Mouse (Mus musculus): ENCODE results near the gene Farsb. TPM values are rescaled to one million over a fixed set of nuclear protein-coding genes. Genes with fewer than 3 reads are reported as not detected.

Farsb gene
- polyA plus RNA-seq, 1 experiment from 2014 or later = 122 TPM

DNA sequence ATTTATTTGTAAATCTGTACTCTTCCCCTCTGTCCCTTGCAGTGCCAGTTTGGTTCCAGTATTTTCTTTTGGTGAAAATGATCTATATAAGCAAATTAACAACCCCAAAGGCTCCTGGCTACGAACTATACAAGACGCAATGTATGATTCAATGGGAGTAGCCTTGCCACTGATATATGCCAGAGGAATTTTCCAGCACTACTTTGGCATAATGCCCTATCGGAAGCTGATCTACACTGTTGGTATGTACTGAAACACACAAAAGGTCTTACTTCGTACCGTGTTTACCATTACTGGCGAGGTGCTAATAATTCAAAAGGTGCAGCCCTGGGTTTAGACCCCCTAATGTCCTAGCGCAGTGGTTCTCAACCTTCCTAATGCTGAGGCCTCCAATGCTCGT, 40.3 kb upstream of the Farsb start:
- Histone ChIP-seq H3K9ac (ENCODE audit: low read depth, low read length) (no peak overlapping the region), H3K4me1 (ENCODE audit: control insufficient read depth, insufficient read depth, low read length) (0 out of 2 replicates have a peak, but pooled peaks cover 3% of the 10 kb centered on the region), H3K9me3 (ENCODE audit: control insufficient read depth, low read length) (no peaks in the 10 kb centered on the region), H3K4me2 (ENCODE audit: low read depth, low read length) (no peak overlapping the region), H3K27me3 (replicated peaks; ENCODE audit: control insufficient read depth, insufficient read depth, low read length) (no peaks in the 10 kb centered on the region), H3K4me3 (ENCODE audit: low read depth, low read length) (no peak overlapping the region), H3K36me3 (ENCODE audit: control insufficient read depth, insufficient read depth, low read length) (no peaks in the 10 kb centered on the region), H3K27ac (replicated peaks; ENCODE audit: low read depth, low read length) (no peak overlapping the region)
- DNase-seq (ENCODE audit: low spot score) (no peak), ATAC-seq (ENCODE audit: low read depth) (no peak)
- 86% methylated on average over 8 of the region's 8 CpGs for WGBS

DNA sequence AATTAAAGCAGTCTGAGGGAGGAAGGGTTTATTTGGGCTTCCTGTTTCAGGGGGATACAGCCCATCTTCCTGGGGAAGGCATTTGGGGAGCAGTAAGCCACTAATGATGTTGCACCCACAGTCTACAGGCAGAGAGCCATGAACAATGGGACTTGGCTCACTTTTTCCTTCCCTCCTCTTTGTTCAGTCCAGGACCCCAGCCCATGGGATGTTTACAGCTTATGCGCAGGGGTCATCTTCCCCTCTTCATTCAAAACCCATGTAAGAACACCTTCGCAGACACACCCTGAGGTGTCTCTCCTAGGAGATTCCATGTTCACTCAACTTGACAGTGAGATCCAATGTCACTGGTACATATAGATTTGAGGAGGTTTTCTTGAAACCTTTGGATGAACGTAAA, 39.7 kb upstream of the Farsb start:
- ATAC-seq (ENCODE audit: low read depth) (no peak), DNase-seq (ENCODE audit: low spot score) (no peak)
- no peaks in the 10 kb centered on the region for H3K9me3 ChIP-seq (ENCODE audit: control insufficient read depth, low read length)
- 92% methylated on average over 3 of the region's 3 CpGs for WGBS
- no peak overlapping the region for H3K9ac ChIP-seq (ENCODE audit: low read depth, low read length)
- no peaks in the 10 kb centered on the region for H3K36me3 ChIP-seq (ENCODE audit: control insufficient read depth, insufficient read depth, low read length)
- H3K4me3 ChIP-seq (ENCODE audit: low read depth, low read length) = no peak overlapping the region
- H3K4me2 ChIP-seq (ENCODE audit: low read depth, low read length) = no peak overlapping the region
- H3K27ac ChIP-seq (replicated peaks; ENCODE audit: low read depth, low read length) = no peak overlapping the region
- H3K27me3 ChIP-seq (replicated peaks; ENCODE audit: control insufficient read depth, insufficient read depth, low read length) = no peaks in the 10 kb centered on the region
- 0 out of 2 replicates have a peak, but pooled peaks cover 3% of the 10 kb centered on the region for H3K4me1 ChIP-seq (ENCODE audit: control insufficient read depth, insufficient read depth, low read length)

GRCm38 (mm10) chr1:78525189-78525886, 36.6 kb upstream of the Farsb start:
- no peak overlapping the region for H3K4me3 ChIP-seq (ENCODE audit: low read depth, low read length)
- WGBS = 45% methylated on average over 23 of the region's 23 CpGs
- DNase-seq (ENCODE audit: low spot score) = peak; percentile 64
- no peak overlapping the region for H3K27ac ChIP-seq (replicated peaks; ENCODE audit: low read depth, low read length)
- no peak overlapping the region for H3K4me2 ChIP-seq (ENCODE audit: low read depth, low read length)
- 0 out of 2 replicates have a peak, but pooled peaks cover 3% of the 10 kb centered on the region for H3K4me1 ChIP-seq (ENCODE audit: control insufficient read depth, insufficient read depth, low read length)
- H3K9ac ChIP-seq (ENCODE audit: low read depth, low read length) = no peak overlapping the region
- H3K36me3 ChIP-seq (ENCODE audit: control insufficient read depth, insufficient read depth, low read length) = no peaks in the 10 kb centered on the region
- no peaks in the 10 kb centered on the region for H3K9me3 ChIP-seq (ENCODE audit: control insufficient read depth, low read length)
- no peaks in the 10 kb centered on the region for H3K27me3 ChIP-seq (replicated peaks; ENCODE audit: control insufficient read depth, insufficient read depth, low read length)
- ATAC-seq (ENCODE audit: low read depth) = no peak

DNA sequence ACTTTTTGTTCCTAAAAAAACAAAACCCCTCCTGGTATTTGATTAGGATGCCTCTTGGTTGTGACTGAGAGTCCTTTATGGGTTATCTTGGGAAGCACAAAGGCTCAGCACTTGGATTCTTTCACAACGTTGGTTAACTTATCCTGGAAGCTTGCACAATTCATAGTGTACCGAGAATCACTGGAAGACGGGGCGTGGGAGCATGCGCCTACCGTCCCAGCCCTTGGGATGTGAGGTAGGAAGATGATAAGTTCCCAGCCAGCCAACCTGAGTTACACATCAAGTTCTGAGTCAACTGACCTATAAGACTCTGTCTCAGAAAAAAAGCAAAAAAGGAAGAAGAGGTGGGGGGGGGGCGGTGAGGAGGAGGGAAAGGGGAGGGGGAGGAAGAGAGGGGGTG, 30.2 kb upstream of the Farsb start:
- H3K27ac ChIP-seq (replicated peaks; ENCODE audit: low read depth, low read length) = no peak overlapping the region
- H3K27me3 ChIP-seq (replicated peaks; ENCODE audit: control insufficient read depth, insufficient read depth, low read length) = no peaks in the 10 kb centered on the region
- H3K9me3 ChIP-seq (ENCODE audit: control insufficient read depth, low read length) = no peaks in the 10 kb centered on the region
- no peaks in the 10 kb centered on the region for H3K36me3 ChIP-seq (ENCODE audit: control insufficient read depth, insufficient read depth, low read length)
- 80% methylated on average over 7 of the region's 7 CpGs for WGBS
- no peak overlapping the region for H3K4me3 ChIP-seq (ENCODE audit: low read depth, low read length)
- no peak overlapping the region for H3K4me2 ChIP-seq (ENCODE audit: low read depth, low read length)
- no peak for ATAC-seq (ENCODE audit: low read depth)
- no peaks in the 10 kb centered on the region for H3K4me1 ChIP-seq (ENCODE audit: control insufficient read depth, insufficient read depth, low read length)
- H3K9ac ChIP-seq (ENCODE audit: low read depth, low read length) = no peak overlapping the region
- no peak for DNase-seq (ENCODE audit: low spot score)

GRCm38 (mm10) chr1:78512756-78513155, 24.1 kb upstream of the Farsb start:
- Histone ChIP-seq H3K36me3 (ENCODE audit: control insufficient read depth, insufficient read depth, low read length) (no peaks in the 10 kb centered on the region), H3K27ac (replicated peaks; ENCODE audit: low read depth, low read length) (no peak overlapping the region), H3K4me3 (ENCODE audit: low read depth, low read length) (no peak overlapping the region), H3K4me2 (ENCODE audit: low read depth, low read length) (no peak overlapping the region), H3K4me1 (ENCODE audit: control insufficient read depth, insufficient read depth, low read length) (0 out of 2 replicates have a peak, but pooled peaks cover 5% of the 10 kb centered on the region), H3K27me3 (replicated peaks; ENCODE audit: control insufficient read depth, insufficient read depth, low read length) (no peaks in the 10 kb centered on the region), H3K9me3 (ENCODE audit: control insufficient read depth, low read length) (no peaks in the 10 kb centered on the region), H3K9ac (ENCODE audit: low read depth, low read length) (no peak overlapping the region)
- no peak for DNase-seq (ENCODE audit: low spot score)
- ATAC-seq (ENCODE audit: low read depth) = no peak
- WGBS = 59% methylated on average over 8 of the region's 8 CpGs

DNA sequence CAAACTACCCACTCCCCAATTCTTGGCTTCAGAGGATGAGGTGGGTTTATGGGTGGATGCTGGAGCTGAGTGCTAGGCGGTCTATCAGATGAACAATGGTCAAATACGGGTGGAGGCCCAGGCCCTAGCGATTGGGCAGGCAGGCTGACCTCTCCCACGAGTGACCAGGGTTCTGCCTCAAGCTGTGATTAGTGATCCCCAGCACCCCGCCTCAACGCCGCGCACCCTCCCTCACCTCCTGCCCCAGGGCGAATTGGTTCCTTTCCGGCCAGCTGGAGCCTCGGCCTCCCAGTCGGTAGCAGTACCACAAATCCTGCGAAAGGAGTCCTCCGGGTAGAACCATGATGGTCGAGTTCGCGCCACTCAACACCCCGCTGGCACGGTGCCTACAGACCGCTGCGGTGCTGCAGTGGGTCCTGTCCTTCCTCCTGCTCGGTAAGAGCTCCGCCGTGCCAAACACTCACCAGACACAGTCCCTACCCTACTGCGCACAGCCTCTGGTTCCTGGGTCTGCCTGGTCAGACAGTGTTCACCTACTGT, 23.0 kb upstream of the Farsb start, which contains the start of gene BC035947:
Gene BC035947, minus strand, starts transcription at position 538 of the 540 bp plus-strand sequence.
- DNase-seq (ENCODE audit: low spot score) = peak; percentile 51
- Histone ChIP-seq H3K27ac (replicated peaks; ENCODE audit: low read depth, low read length) (no peak within 1 kb of the TSS), H3K4me3 (ENCODE audit: low read depth, low read length) (peak within 1 kb of the TSS; percentile 37), H3K9me3 (ENCODE audit: control insufficient read depth, low read length) (no peaks in the 10 kb centered on the region), H3K4me2 (ENCODE audit: low read depth, low read length) (peak within 1 kb of the TSS; percentile 69), H3K9ac (ENCODE audit: low read depth, low read length) (peak within 1 kb of the TSS; percentile 59), H3K36me3 (ENCODE audit: control insufficient read depth, insufficient read depth, low read length) (no peaks in the 10 kb centered on the region), H3K4me1 (ENCODE audit: control insufficient read depth, insufficient read depth, low read length) (0 out of 2 replicates have a peak, but pooled peaks cover 5% of the 10 kb centered on the region), H3K27me3 (replicated peaks; ENCODE audit: control insufficient read depth, insufficient read depth, low read length) (no peaks in the 10 kb centered on the region)
- peak; percentile 71 for ATAC-seq (ENCODE audit: low read depth)
- 5% methylated on average over 20 of the region's 25 CpGs for WGBS

GRCm38 (mm10) chr1:78510862-78511261, 22.2 kb upstream of the Farsb start, which contains the start of gene Mogat1:
Mogat1 (plus strand) TSS chr1:78510991.
- peak within 1 kb of the TSS; percentile 59 for H3K9ac ChIP-seq (ENCODE audit: low read depth, low read length)
- no peak for DNase-seq (ENCODE audit: low spot score)

GRCm38 (mm10) chr1:78507137-78507536, 18.4 kb upstream of the Farsb start:
- H3K27ac ChIP-seq (replicated peaks; ENCODE audit: low read depth, low read length) = no peak overlapping the region
- WGBS = 52% methylated on average over 1 of the region's 1 CpGs
- 0 out of 2 replicates have a peak, but pooled peaks cover 5% of the 10 kb centered on the region for H3K4me1 ChIP-seq (ENCODE audit: control insufficient read depth, insufficient read depth, low read length)
- DNase-seq (ENCODE audit: low spot score) = no peak
- no peak overlapping the region for H3K4me3 ChIP-seq (ENCODE audit: low read depth, low read length)
- H3K9me3 ChIP-seq (ENCODE audit: control insufficient read depth, low read length) = no peaks in the 10 kb centered on the region
- H3K4me2 ChIP-seq (ENCODE audit: low read depth, low read length) = no peak overlapping the region
- no peak overlapping the region for H3K9ac ChIP-seq (ENCODE audit: low read depth, low read length)
- no peaks in the 10 kb centered on the region for H3K36me3 ChIP-seq (ENCODE audit: control insufficient read depth, insufficient read depth, low read length)
- no peaks in the 10 kb centered on the region for H3K27me3 ChIP-seq (replicated peaks; ENCODE audit: control insufficient read depth, insufficient read depth, low read length)
- no peak for ATAC-seq (ENCODE audit: low read depth)

More at GRCm38 (mm10) chr1:78510862-78511261, 22.2 kb upstream of the Farsb start, which contains the start of gene Mogat1:
- WGBS = 51% methylated on average over 5 of the region's 5 CpGs
- H3K9me3 ChIP-seq (ENCODE audit: control insufficient read depth, low read length) = no peaks in the 10 kb centered on the region
- peak within 1 kb of the TSS; percentile 69 for H3K4me2 ChIP-seq (ENCODE audit: low read depth, low read length)
- no peaks in the 10 kb centered on the region for H3K36me3 ChIP-seq (ENCODE audit: control insufficient read depth, insufficient read depth, low read length)
- no peak within 1 kb of the TSS for H3K27ac ChIP-seq (replicated peaks; ENCODE audit: low read depth, low read length)
- ATAC-seq (ENCODE audit: low read depth) = no peak
- 0 out of 2 replicates have a peak, but pooled peaks cover 5% of the 10 kb centered on the region for H3K4me1 ChIP-seq (ENCODE audit: control insufficient read depth, insufficient read depth, low read length)
- H3K27me3 ChIP-seq (replicated peaks; ENCODE audit: control insufficient read depth, insufficient read depth, low read length) = no peaks in the 10 kb centered on the region
- peak within 1 kb of the TSS; percentile 37 for H3K4me3 ChIP-seq (ENCODE audit: low read depth, low read length)
